Comparison of ENCODE assay signal across 8 mouse cellular contexts in the genomic region with DNA sequence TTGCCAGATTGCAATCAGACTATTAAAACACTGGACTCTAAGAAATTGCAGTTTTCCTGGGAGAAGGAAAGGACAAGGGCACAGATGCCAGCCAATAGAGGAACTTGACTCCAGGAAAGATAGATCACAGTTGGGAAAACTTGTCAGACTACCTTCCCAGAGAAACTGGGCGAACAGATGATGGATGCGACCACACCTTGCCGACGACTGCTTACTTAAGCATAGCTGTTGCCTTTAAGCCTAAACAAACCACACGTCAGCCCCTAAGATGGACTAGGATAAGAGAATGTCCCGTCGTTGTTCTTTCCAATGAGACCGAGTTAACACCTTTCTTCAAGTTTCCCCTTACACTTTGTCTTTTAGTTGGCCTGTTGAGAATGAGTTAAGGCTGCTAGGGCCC. TPM values are rescaled to one million over a fixed set of nuclear protein-coding genes. Genes with fewer than 3 reads are reported as not detected.
DNase-seq lines count a peak whose midpoint lies in the region; ATAC-seq and TF ChIP-seq lines count a peak whose summit lies in the region.

No protein-coding gene starts in this region.

- peaks cover 5% of the 10 kb centered on the region; the same call in 1 of the 2 replicates for H3K4me1 ChIP-seq in cerebellum, adult 2 months (ENCODE audit: control insufficient read depth, insufficient read depth, low read length)
- H3K4me1 ChIP-seq in thymus, adult 2 months (replicated peaks; ENCODE audit: control insufficient read depth, insufficient read depth, low read length) = peaks cover 11% of the 10 kb centered on the region
- H3K4me1 ChIP-seq in limb, embryonic 12.5 days (replicated peaks) = peaks cover 10% of the 10 kb centered on the region
- H3K4me1 ChIP-seq in small intestine, adult 2 months (ENCODE audit: control insufficient read depth, insufficient read depth, insufficient read length, low read length) = peaks cover 4% of the 10 kb centered on the region; the same call in 1 of the 2 replicates

- no peak for TF ChIP-seq POLR2A in cerebellum, adult 2 months (IDR thresholded peaks at IDR 0.05; ENCODE audit: borderline replicate concordance, insufficient read depth, low read length)
- no peak for TF ChIP-seq POLR2A in thymus, adult 2 months (IDR thresholded peaks at IDR 0.05; ENCODE audit: control insufficient read depth, extremely low read depth, insufficient read depth, low read length, poor library complexity)
- no peak for TF ChIP-seq POLR2A in small intestine, adult 2 months (IDR thresholded peaks at IDR 0.05; ENCODE audit: low read depth, low read length)

- no peaks in the 10 kb centered on the region for H3K27me3 ChIP-seq in cerebellum, adult 2 months (ENCODE audit: control insufficient read depth, insufficient read depth, low read length)
- no peaks in the 10 kb centered on the region for H3K27me3 ChIP-seq in thymus, adult 2 months (ENCODE audit: control insufficient read depth, insufficient read depth, low read length)
- H3K27me3 ChIP-seq in limb, embryonic 12.5 days = no peaks in the 10 kb centered on the region
- no peaks in the 10 kb centered on the region for H3K27me3 ChIP-seq in small intestine, adult 2 months (ENCODE audit: control insufficient read depth, insufficient read depth, low read length)

- peaks cover 6% of the 10 kb centered on the region for H3K36me3 ChIP-seq in thymus, adult 2 months (ENCODE audit: control insufficient read depth, insufficient read depth, low read length)
- H3K36me3 ChIP-seq in limb, embryonic 12.5 days = peaks cover 27% of the 10 kb centered on the region
- peaks cover 14% of the 10 kb centered on the region for H3K36me3 ChIP-seq in small intestine, adult 2 months (ENCODE audit: control insufficient read depth, insufficient read depth, low read length)

- peak overlapping the region; percentile 92 for H3K4me2 ChIP-seq in limb, embryonic 12.5 days

- no peak for TF ChIP-seq CTCF in cerebellum, adult 2 months (IDR thresholded peaks at IDR 0.05; ENCODE audit: borderline replicate concordance, insufficient read depth, low read depth, low read length)
- TF ChIP-seq CTCF in thymus, adult 2 months (IDR thresholded peaks at IDR 0.05; ENCODE audit: borderline replicate concordance, control insufficient read depth, extremely low read depth, insufficient read depth, low read length, poor library complexity) = no peak
- TF ChIP-seq CTCF in small intestine, adult 2 months (IDR thresholded peaks at IDR 0.05; ENCODE audit: extremely low read depth, insufficient read length, insufficient replicate concordance, low read depth, low read length) = no peak

- H3K9me3 ChIP-seq in limb, embryonic 12.5 days = no peaks in the 10 kb centered on the region

- peak; percentile 23; the same call in 1 of the 2 replicates for ATAC-seq in limb, embryonic 12.5 days (ENCODE audit: insufficient number of reproducible peaks, insufficient read depth, low FRiP score, low TSS enrichment, low read depth)
- no peak for ATAC-seq in CD4-positive, CD25-positive, alpha-beta regulatory T cell, adult 4 months

- peak overlapping the region; percentile 82 for H3K4me3 ChIP-seq in cerebellum, adult 2 months (replicated peaks; ENCODE audit: insufficient read depth, low read depth, low read length)
- peak overlapping the region; percentile 85 for H3K4me3 ChIP-seq in thymus, adult 2 months (ENCODE audit: control insufficient read depth, insufficient read depth, low read length)
- peak overlapping the region; percentile 98 for H3K4me3 ChIP-seq in limb, embryonic 12.5 days (replicated peaks)
- peak overlapping the region; percentile 72 for H3K4me3 ChIP-seq in small intestine, adult 2 months (ENCODE audit: low read depth, low read length)

- no peak for DNase-seq in cerebellum, adult 2 months
- no peak for DNase-seq in cerebellum, adult 9-11 months
- peak; percentile 11 for DNase-seq in thymus, adult 2 months
- DNase-seq in thymus, postnatal 10 days (ENCODE audit: low spot score in 2 of 2) = no peak
- DNase-seq in ovary, adult 18-20 months (ENCODE audit: low spot score) = no peak

- WGBS in cerebellum, adult 2 months = 55% methylated on average over 8 of the region's 8 CpGs
- WGBS in thymus, adult 2 months = 80% methylated on average over 8 of the region's 8 CpGs
- WGBS in limb, embryonic 12.5 days = 49% methylated on average over 8 of the region's 8 CpGs
- WGBS in small intestine, adult 2 months = 14% methylated on average over 8 of the region's 8 CpGs

- peak overlapping the region; percentile 73 for H3K27ac ChIP-seq in cerebellum, adult 2 months (ENCODE audit: insufficient read depth, low read length)
- no peak overlapping the region for H3K27ac ChIP-seq in thymus, adult 2 months (ENCODE audit: control insufficient read depth, insufficient read depth, low read length)
- H3K27ac ChIP-seq in limb, embryonic 12.5 days = peak overlapping the region; percentile 96
- peak overlapping the region; percentile 84 for H3K27ac ChIP-seq in small intestine, adult 2 months (ENCODE audit: insufficient read depth, low read depth, low read length)

- H3K9ac ChIP-seq in limb, embryonic 12.5 days (replicated peaks) = peak overlapping the region; percentile 95

RNA-seq across cellular contexts. Expression of a gene that starts 0.5 kb away (rescaled TPM):
- 39.7 and 40.4 TPM in 2 replicates for polyA plus RNA-seq in cerebellum, adult 2 months (2012; rRNA removed)
- 37.7 and 42.9 TPM in 2 replicates for polyA plus RNA-seq in thymus, adult 2 months (2012; rRNA removed)
- polyA plus RNA-seq in limb, embryonic 12.5 days (2016; fragmentation: Nextera tagmentation; extraction: Ambion mirVana) = 52.0 and 57.7 TPM in 2 replicates
- polyA plus RNA-seq in small intestine, adult 2 months (2012; rRNA removed) = 12.2 and 27.5 TPM in 2 replicates
- 10 to 100 TPM; 27.5 to 30.8 TPM for polyA plus RNA-seq in CD4-positive, CD25-positive, alpha-beta regulatory T cell, adult 4 months (2017; shearing (Covaris generic))

RNA-seq across cellular contexts. Expression of a gene that starts 33.6 kb away (rescaled TPM):
- polyA plus RNA-seq in cerebellum, adult 2 months (2012; rRNA removed) = 55.9 and 59.5 TPM in 2 replicates
- polyA plus RNA-seq in thymus, adult 2 months (2012; rRNA removed) = 23.1 and 29.2 TPM in 2 replicates
- 55.9 and 58.0 TPM in 2 replicates for polyA plus RNA-seq in limb, embryonic 12.5 days (2016; fragmentation: Nextera tagmentation; extraction: Ambion mirVana)
- polyA plus RNA-seq in small intestine, adult 2 months (2012; rRNA removed) = 11.3 and 24.6 TPM in 2 replicates
- polyA plus RNA-seq in CD4-positive, CD25-positive, alpha-beta regulatory T cell, adult 4 months (2017; shearing (Covaris generic)) = 10 to 100 TPM; 36.3 to 40.4 TPM

RNA-seq across cellular contexts. Expression of a gene that starts 40.2 kb away (rescaled TPM):
- polyA plus RNA-seq in cerebellum, adult 2 months (2012; rRNA removed) = 27.4 and 30.8 TPM in 2 replicates
- 183 and 221 TPM in 2 replicates for polyA plus RNA-seq in thymus, adult 2 months (2012; rRNA removed)
- polyA plus RNA-seq in limb, embryonic 12.5 days (2016; fragmentation: Nextera tagmentation; extraction: Ambion mirVana) = 69.7 and 74.3 TPM in 2 replicates
- polyA plus RNA-seq in small intestine, adult 2 months (2012; rRNA removed) = 60.7 and 80.3 TPM in 2 replicates
- polyA plus RNA-seq in CD4-positive, CD25-positive, alpha-beta regulatory T cell, adult 4 months (2017; shearing (Covaris generic)) = 10 to 100 TPM; 16.0 to 19.6 TPM
